Mouse (Mus musculus) 3T3-L1 (cell line): ENCODE results near the gene Nf1.
A peak's percentile ranks its signal among the peaks of the same experiment; 100 is the strongest.
"Not testable (repeated sequence)": the region's sequence is repeated elsewhere in the genome, so short reads cannot be mapped to it uniquely, and the experiment has no call there.

Source experiments
- DNase-seq: peaks from one replicate; pipeline ENCODE4 v3.0.0-alpha.2; 2015; ENCODE audit warnings: low read depth, low spot score

The Nf1 gene

GRCm38 (mm10) chr11:79339234-79339807 is at the start of gene Nf1:
Gene Nf1, plus strand, starts transcription at chr11:79339693.
- DNase-seq = peak; percentile 96

DNA sequence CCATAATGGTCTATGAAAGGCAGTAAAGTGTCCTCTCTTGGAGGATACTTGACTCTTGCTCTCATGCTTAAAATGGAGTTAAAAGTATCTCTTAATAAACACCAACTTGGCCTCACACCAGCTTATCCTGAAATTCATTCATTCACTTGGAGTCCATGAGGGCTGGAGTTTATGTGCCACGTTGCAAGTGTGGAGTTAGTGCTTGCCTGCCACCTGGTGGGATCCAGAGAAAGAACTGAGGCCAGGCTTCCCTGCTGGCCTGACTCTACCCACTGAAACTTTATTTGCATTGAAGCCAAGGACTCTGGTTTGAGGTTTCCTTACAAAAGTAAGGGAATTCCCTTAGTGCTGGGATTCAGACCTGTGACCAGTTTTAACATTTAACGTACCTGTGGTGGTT is 49.0 kb upstream of the Nf1 start:
- peak; percentile 90 for DNase-seq

DNA sequence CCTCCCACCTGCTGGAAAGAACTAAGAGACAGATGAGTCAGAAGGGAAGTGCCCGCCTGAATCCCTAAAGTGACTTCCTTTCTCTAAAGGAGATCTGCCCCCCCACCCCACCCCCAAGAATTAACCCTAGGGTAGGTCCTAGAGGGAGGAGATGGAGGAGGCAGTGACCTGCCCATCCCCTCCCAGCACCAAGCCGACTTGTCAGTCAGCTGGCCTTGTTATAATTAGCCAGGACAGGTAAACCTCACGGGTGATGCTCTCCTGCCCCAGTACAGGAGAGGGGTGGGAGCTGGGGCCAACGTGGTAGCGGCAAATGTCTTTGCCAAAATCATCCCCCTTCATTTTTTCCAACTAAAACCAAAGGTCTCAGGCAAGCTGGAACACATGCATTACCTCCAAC is 47.8 kb upstream of the Nf1 start:
- no peak for DNase-seq

DNA sequence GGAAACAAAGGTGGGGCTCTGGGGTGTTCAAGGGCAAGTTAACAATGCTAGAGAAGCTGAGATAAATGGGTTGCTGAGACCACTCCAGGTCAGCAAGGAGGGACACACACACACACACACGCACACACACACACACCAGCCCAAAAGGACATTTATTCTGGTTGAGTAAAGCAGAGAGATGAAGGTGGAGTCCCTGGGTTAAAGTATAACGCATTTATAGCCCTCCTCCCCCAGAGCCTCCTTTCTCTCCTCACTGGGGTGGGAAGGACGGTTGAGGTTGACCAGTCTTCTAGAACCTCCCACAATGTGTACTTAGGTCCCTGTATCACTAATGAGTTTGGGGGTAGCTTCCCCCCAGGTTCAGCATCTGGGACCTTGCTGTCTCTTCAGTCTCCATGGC is 47.4 kb upstream of the Nf1 start:
- DNase-seq = no peak

DNA sequence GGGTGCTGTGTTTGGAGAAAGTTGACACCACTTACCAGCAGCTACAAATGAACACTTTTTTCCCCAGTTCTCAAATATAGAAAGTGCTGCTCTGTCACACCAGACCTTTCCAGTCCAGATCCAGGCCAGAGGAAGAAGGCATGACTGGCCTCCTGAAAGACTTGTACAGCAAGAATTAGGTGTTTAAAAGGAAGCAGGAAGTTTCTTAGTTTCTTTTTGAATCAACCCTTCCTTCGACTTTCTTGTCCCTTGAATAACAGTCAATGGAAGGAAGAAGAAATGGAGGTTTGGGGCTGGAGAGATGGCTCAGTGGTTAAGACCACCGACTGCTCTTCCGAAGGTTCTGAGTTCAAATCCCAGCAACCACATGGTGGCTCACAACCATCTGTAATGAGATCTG is 46.5 kb upstream of the Nf1 start:
- no peak for DNase-seq

- DNase-seq = no peak
These were observed 45.5 kb upstream of the Nf1 start for GRCm38 (mm10) chr11:79293971-79294370.

GRCm38 (mm10) chr11:79296167-79296566 is 43.3 kb upstream of the Nf1 start:
- DNase-seq = peak; percentile 73

GRCm38 (mm10) chr11:79296856-79297491 is 42.5 kb upstream of the Nf1 start, which contains the start of gene Gm9964:
Gene Gm9964, minus strand, starts transcription at chr11:79296906.
- no peak for DNase-seq

- DNase-seq = no peak
These were observed 39.6 kb upstream of the Nf1 start for GRCm38 (mm10) chr11:79299719-79300431.

DNA sequence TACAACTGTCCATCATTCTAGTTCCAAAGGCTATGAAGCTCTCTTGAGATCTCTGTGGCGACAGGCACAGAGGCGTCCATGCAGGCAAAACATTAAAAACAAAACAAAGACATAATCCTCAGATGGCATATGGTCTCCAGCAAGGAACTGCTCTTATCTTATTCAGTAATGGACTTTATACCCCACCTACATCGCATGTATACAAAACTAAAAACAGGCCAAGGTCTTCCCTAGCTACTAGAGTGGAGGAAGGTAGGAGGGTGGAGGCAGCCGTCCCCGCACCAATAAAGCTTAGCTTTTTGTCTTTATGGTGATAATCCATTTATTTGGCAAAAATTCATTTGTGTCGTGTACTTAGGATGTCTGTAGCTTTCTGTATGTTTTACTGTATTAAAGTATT is 36.4 kb upstream of the Nf1 start:
- DNase-seq = no peak

- DNase-seq = not testable (repeated sequence)
These were observed 35.2 kb upstream of the Nf1 start for GRCm38 (mm10) chr11:79304245-79304644.

DNA sequence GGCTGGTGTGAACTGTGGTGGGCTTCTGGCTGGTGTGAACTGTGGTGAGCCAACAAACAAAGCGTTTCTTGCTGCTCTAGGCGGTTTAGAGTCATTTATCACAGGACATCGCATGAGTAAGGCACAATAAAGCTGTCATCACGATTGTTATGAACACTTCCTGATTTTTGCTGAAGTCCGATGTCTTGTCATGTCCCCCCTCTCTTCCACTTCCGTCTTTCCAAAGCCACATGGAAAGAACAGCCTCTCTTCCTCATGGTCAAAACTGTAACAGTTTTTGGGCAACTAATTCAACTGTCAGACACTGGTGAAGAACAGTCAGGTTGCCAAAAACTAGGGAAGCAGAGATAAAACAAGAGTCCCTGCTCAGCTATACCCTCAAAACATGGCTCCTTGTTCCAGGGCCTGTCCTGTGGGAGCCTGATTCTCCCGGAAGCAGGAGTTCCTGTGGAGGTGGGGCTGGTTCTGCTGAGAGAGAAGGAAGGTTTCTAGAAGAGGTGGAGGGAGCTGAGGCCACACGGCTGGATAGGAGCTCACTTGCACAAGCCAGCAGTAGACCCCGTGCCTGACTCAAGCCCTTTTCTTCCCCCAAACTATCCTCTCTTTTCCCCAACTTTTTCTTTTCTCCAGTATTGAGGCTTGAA is 33.7 kb upstream of the Nf1 start:
- DNase-seq = peak; percentile 71

GRCm38 (mm10) chr11:79306510-79306909 is 33.0 kb upstream of the Nf1 start:
- DNase-seq = peak; percentile 96

GRCm38 (mm10) chr11:79306996-79307395 is 32.5 kb upstream of the Nf1 start:
- DNase-seq = peak; percentile 85

DNA sequence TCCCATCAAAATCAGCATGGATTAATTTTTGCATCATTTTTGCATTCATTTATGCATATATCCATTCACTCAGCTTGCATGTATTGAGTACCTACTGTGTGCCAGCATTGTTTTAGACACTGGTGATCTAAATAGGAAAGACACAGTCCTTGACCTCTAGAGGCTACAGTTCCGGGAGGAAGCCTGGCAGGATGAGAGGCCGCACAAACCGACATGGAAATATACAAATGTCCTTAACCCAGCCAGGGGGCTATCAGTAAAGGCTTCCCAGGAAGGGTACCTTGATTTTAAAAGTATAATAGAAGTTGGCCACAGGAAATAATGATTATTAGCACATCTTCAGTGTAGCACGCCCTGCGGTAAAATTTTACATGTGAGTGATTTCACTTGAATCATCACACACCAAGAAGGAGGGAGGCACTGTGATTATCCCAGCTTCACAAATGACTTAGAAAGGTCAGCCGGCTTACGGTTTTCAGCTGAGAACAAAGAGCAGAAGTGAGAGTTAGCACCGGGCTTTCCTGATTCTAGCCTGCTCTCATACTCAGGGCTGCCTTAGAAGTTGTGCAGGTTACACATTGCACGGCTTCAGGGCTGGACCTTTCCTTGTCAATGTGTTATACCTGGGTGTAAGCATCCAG is 31.8 kb upstream of the Nf1 start:
- DNase-seq = no peak

DNA sequence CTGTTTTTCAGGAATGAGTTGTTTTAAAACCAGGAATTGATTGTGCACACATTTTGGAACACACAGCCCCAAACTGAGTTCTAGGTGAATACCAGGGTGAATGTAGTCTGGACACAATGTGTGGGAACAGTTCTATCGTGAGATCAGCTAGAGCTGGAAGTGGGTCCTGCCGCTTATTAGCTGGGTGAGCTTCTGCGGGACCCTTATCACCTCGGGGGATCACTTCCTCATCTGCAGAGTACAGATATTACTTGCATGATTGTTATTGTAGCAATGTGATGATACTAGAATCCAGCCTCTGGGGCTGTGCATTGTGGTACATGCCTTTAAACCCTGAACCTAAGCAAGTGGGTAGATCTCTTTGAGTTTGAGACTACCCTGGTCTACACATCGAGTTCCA is 29.0 kb upstream of the Nf1 start:
- no peak for DNase-seq

DNA sequence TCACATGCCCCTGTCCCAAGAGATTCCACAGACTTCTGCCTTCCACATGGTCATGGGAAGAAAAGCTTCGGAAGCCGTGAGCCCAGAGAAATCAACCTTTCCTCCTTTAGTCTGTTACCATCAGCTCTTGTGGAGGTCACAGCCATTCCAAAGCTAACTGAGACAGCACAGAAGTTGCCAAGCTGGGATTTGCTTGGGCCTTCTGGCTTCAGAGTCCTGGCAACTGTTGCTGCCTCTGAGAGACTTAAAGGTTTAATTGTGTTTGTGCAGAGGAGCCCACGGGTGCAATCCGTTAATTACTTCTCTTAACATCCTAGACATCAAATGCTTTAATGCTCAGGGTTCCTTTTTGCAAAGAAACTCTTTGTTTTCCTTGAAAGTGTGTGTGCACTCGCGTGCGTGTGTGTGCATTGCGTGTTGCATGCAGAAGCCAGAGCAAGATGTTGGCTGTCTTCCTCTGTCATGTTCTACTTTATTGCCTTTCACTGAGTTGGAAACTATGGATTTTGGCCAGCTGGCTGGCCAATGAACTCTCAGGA is 22.6 kb upstream of the Nf1 start:
- DNase-seq = no peak

GRCm38 (mm10) chr11:79319807-79320206 is 19.7 kb upstream of the Nf1 start:
- DNase-seq = no peak

- DNase-seq = no peak
These were observed 15.4 kb upstream of the Nf1 start for GRCm38 (mm10) chr11:79323985-79324685.

DNA sequence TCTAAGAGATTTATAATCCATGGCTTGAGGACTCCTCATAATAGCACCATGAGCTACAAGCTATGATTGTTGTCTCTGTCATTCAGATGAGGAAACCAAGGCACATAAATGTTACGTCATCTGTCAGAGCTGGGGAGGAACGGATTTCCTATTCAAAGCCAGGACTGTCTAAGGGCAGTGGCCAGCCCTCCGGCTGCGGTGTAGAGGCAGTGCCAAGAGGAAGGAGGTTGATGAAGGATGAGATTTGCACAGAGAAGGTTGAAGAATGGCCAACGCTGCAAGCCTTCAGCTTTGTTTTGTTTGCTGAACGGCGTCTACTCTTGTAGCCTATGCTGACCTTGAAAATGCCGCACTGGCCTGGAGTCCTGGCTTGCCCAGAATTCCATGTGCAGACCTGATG is 13.8 kb upstream of the Nf1 start:
- no peak for DNase-seq

- DNase-seq = no peak
These were observed 12.4 kb upstream of the Nf1 start for GRCm38 (mm10) chr11:79327106-79327505.
